Mouse (Mus musculus): ENCODE measurements around the gene Camta1. TPM values are rescaled to one million over a fixed set of nuclear protein-coding genes. Genes with fewer than 3 reads are reported as not detected.

The Camta1 gene
- polyA plus RNA-seq, 1 experiment from 2014 or later, result 86.8 TPM

- Histone ChIP-seq H3K36me3 (ENCODE audit: control insufficient read depth, insufficient read depth, low read length) (no peaks in the 10 kb centered on the region), H3K27ac (ENCODE audit: low read length) (no peak overlapping the region), H3K9ac (replicated peaks; ENCODE audit: low read depth, low read length) (no peak overlapping the region), H3K9me3 (ENCODE audit: control insufficient read depth, low read depth, low read length) (no peaks in the 10 kb centered on the region), H3K4me3 (ENCODE audit: low read depth, low read length) (no peak overlapping the region), H3K4me2 (replicated peaks; ENCODE audit: low read depth, low read length) (no peak overlapping the region), H3K4me1 (ENCODE audit: control insufficient read depth, insufficient read depth, low read length) (no peaks in the 10 kb centered on the region), H3K27me3 (ENCODE audit: control insufficient read depth, insufficient read depth, low read length) (no peaks in the 10 kb centered on the region)
- no peak for ATAC-seq (ENCODE audit: insufficient number of reproducible peaks, insufficient read depth, low FRiP score, low read depth)
- WGBS, result 78% methylated on average over 19 of the region's 19 CpGs
Observed at GRCm38 (mm10) chr4:151238970-151239684, 622.5 kb downstream of the Camta1 start.

GRCm38 (mm10) chr4:151237501-151237900 lies 624.2 kb downstream of the Camta1 start:
- Histone ChIP-seq H3K36me3 (ENCODE audit: control insufficient read depth, insufficient read depth, low read length) (no peaks in the 10 kb centered on the region), H3K9ac (replicated peaks; ENCODE audit: low read depth, low read length) (no peak overlapping the region), H3K9me3 (ENCODE audit: control insufficient read depth, low read depth, low read length) (no peaks in the 10 kb centered on the region), H3K27ac (ENCODE audit: low read length) (no peak overlapping the region), H3K27me3 (ENCODE audit: control insufficient read depth, insufficient read depth, low read length) (no peaks in the 10 kb centered on the region), H3K4me3 (ENCODE audit: low read depth, low read length) (no peak overlapping the region), H3K4me2 (replicated peaks; ENCODE audit: low read depth, low read length) (no peak overlapping the region), H3K4me1 (ENCODE audit: control insufficient read depth, insufficient read depth, low read length) (no peaks in the 10 kb centered on the region)
- no peak for ATAC-seq (ENCODE audit: insufficient number of reproducible peaks, insufficient read depth, low FRiP score, low read depth)
- 51% methylated on average over 3 of the region's 3 CpGs for WGBS

GRCm38 (mm10) chr4:151234981-151235380 lies 626.7 kb downstream of the Camta1 start:
- Histone ChIP-seq H3K4me2 (replicated peaks; ENCODE audit: low read depth, low read length) (no peak overlapping the region), H3K4me1 (ENCODE audit: control insufficient read depth, insufficient read depth, low read length) (no peaks in the 10 kb centered on the region), H3K9ac (replicated peaks; ENCODE audit: low read depth, low read length) (no peak overlapping the region), H3K9me3 (ENCODE audit: control insufficient read depth, low read depth, low read length) (no peaks in the 10 kb centered on the region), H3K36me3 (ENCODE audit: control insufficient read depth, insufficient read depth, low read length) (no peaks in the 10 kb centered on the region), H3K27me3 (ENCODE audit: control insufficient read depth, insufficient read depth, low read length) (no peaks in the 10 kb centered on the region), H3K27ac (ENCODE audit: low read length) (no peak overlapping the region), H3K4me3 (ENCODE audit: low read depth, low read length) (no peak overlapping the region)
- WGBS, result 65% methylated on average over 4 of the region's 4 CpGs
- ATAC-seq (ENCODE audit: insufficient number of reproducible peaks, insufficient read depth, low FRiP score, low read depth), result no peak

- Histone ChIP-seq H3K4me1 (ENCODE audit: control insufficient read depth, insufficient read depth, low read length) (no peaks in the 10 kb centered on the region), H3K9ac (replicated peaks; ENCODE audit: low read depth, low read length) (no peak overlapping the region), H3K4me2 (replicated peaks; ENCODE audit: low read depth, low read length) (no peak overlapping the region), H3K27me3 (ENCODE audit: control insufficient read depth, insufficient read depth, low read length) (no peaks in the 10 kb centered on the region), H3K27ac (ENCODE audit: low read length) (no peak overlapping the region), H3K9me3 (ENCODE audit: control insufficient read depth, low read depth, low read length) (no peaks in the 10 kb centered on the region), H3K4me3 (ENCODE audit: low read depth, low read length) (no peak overlapping the region), H3K36me3 (ENCODE audit: control insufficient read depth, insufficient read depth, low read length) (no peaks in the 10 kb centered on the region)
- no peak for ATAC-seq (ENCODE audit: insufficient number of reproducible peaks, insufficient read depth, low FRiP score, low read depth)
- 69% methylated on average over 3 of the region's 3 CpGs for WGBS
Observed at GRCm38 (mm10) chr4:151232028-151232427, 629.6 kb downstream of the Camta1 start.

- no peak for ATAC-seq (ENCODE audit: insufficient number of reproducible peaks, insufficient read depth, low FRiP score, low read depth)
- Histone ChIP-seq H3K4me1 (ENCODE audit: control insufficient read depth, insufficient read depth, low read length) (no peaks in the 10 kb centered on the region), H3K9ac (replicated peaks; ENCODE audit: low read depth, low read length) (no peak overlapping the region), H3K27ac (ENCODE audit: low read length) (no peak overlapping the region), H3K36me3 (ENCODE audit: control insufficient read depth, insufficient read depth, low read length) (no peaks in the 10 kb centered on the region), H3K4me3 (ENCODE audit: low read depth, low read length) (no peak overlapping the region), H3K9me3 (ENCODE audit: control insufficient read depth, low read depth, low read length) (no peaks in the 10 kb centered on the region), H3K4me2 (replicated peaks; ENCODE audit: low read depth, low read length) (no peak overlapping the region), H3K27me3 (ENCODE audit: control insufficient read depth, insufficient read depth, low read length) (no peaks in the 10 kb centered on the region)
- WGBS, result 45% methylated on average over 6 of the region's 6 CpGs
Observed at GRCm38 (mm10) chr4:151229073-151229472, 632.6 kb downstream of the Camta1 start.

- ATAC-seq (ENCODE audit: insufficient number of reproducible peaks, insufficient read depth, low FRiP score, low read depth), result no peak
- Histone ChIP-seq H3K4me1 (ENCODE audit: control insufficient read depth, insufficient read depth, low read length) (peaks cover 10% of the 10 kb centered on the region; the same call in 1 of the 2 replicates), H3K9me3 (ENCODE audit: control insufficient read depth, low read depth, low read length) (no peaks in the 10 kb centered on the region), H3K9ac (replicated peaks; ENCODE audit: low read depth, low read length) (no peak overlapping the region), H3K36me3 (ENCODE audit: control insufficient read depth, insufficient read depth, low read length) (no peaks in the 10 kb centered on the region), H3K4me2 (replicated peaks; ENCODE audit: low read depth, low read length) (no peak overlapping the region), H3K27me3 (ENCODE audit: control insufficient read depth, insufficient read depth, low read length) (no peaks in the 10 kb centered on the region), H3K4me3 (ENCODE audit: low read depth, low read length) (no peak overlapping the region), H3K27ac (ENCODE audit: low read length) (no peak overlapping the region)
- WGBS, result 28% methylated on average over 9 of the region's 9 CpGs
Observed at GRCm38 (mm10) chr4:151226496-151226895, 635.2 kb downstream of the Camta1 start.

- Histone ChIP-seq H3K9ac (replicated peaks; ENCODE audit: low read depth, low read length) (no peak overlapping the region), H3K4me1 (ENCODE audit: control insufficient read depth, insufficient read depth, low read length) (peaks cover 10% of the 10 kb centered on the region; the same call in 1 of the 2 replicates), H3K27ac (ENCODE audit: low read length) (no peak overlapping the region), H3K9me3 (ENCODE audit: control insufficient read depth, low read depth, low read length) (no peaks in the 10 kb centered on the region), H3K4me2 (replicated peaks; ENCODE audit: low read depth, low read length) (no peak overlapping the region), H3K36me3 (ENCODE audit: control insufficient read depth, insufficient read depth, low read length) (no peaks in the 10 kb centered on the region), H3K4me3 (ENCODE audit: low read depth, low read length) (no peak overlapping the region), H3K27me3 (ENCODE audit: control insufficient read depth, insufficient read depth, low read length) (no peaks in the 10 kb centered on the region)
- no peak for ATAC-seq (ENCODE audit: insufficient number of reproducible peaks, insufficient read depth, low FRiP score, low read depth)
- WGBS, result 73% methylated on average over 12 of the region's 12 CpGs
Observed at GRCm38 (mm10) chr4:151224017-151224416, 637.7 kb downstream of the Camta1 start.

GRCm38 (mm10) chr4:151223263-151223996 lies 638.2 kb downstream of the Camta1 start:
- no peak overlapping the region for H3K27ac ChIP-seq (ENCODE audit: low read length)
- H3K4me2 ChIP-seq (replicated peaks; ENCODE audit: low read depth, low read length), result no peak overlapping the region
- H3K4me3 ChIP-seq (ENCODE audit: low read depth, low read length), result no peak overlapping the region
- H3K27me3 ChIP-seq (ENCODE audit: control insufficient read depth, insufficient read depth, low read length), result no peaks in the 10 kb centered on the region
- WGBS, result 59% methylated on average over 13 of the region's 13 CpGs
- H3K9me3 ChIP-seq (ENCODE audit: control insufficient read depth, low read depth, low read length), result no peaks in the 10 kb centered on the region
- no peaks in the 10 kb centered on the region for H3K36me3 ChIP-seq (ENCODE audit: control insufficient read depth, insufficient read depth, low read length)
- H3K9ac ChIP-seq (replicated peaks; ENCODE audit: low read depth, low read length), result no peak overlapping the region
- ATAC-seq (ENCODE audit: insufficient number of reproducible peaks, insufficient read depth, low FRiP score, low read depth), result no peak
- H3K4me1 ChIP-seq (ENCODE audit: control insufficient read depth, insufficient read depth, low read length), result peaks cover 10% of the 10 kb centered on the region; the same call in 1 of the 2 replicates

Data from stomach, embryonic 14.5 days (tissue).